Mouse (Mus musculus) midbrain, embryonic 12.5 days (tissue): ENCODE data around the gene Slc1a5. TPM values are rescaled to one million over a fixed set of nuclear protein-coding genes. Genes with fewer than 3 reads are reported as not detected.

Source experiments
- ATAC-seq: fragments of 200-750 bp; cut with Nextera tagmentation; 2 replicates; pipeline ENCODE4 v1.8.0; 2017; ENCODE audit warnings: low read depth, moderate TSS enrichment, moderate library complexity; ENCODE audit not compliant: low FRiP score
- H3K27ac ChIP-seq: fragments of 300-500 bp; sonication (generic); replicated peaks from 2 replicates; pipeline ENCODE4 v1.5.1; 2016; ENCODE audit warnings: mild to moderate bottlenecking
- H3K27me3 ChIP-seq: fragments of 300-500 bp; sonication (generic); 2 replicates; pipeline ENCODE4 v1.6.1; 2016; ENCODE audit warnings: mild to moderate bottlenecking
- H3K36me3 ChIP-seq: fragments of 300-500 bp; sonication (generic); 2 replicates; pipeline ENCODE4 v1.6.1; 2016
- H3K4me1 ChIP-seq: fragments of 300-500 bp; sonication (generic); 2 replicates; pipeline ENCODE4 v1.6.1; 2016
- H3K4me2 ChIP-seq: fragments of 300-500 bp; sonication (generic); replicated peaks from 2 replicates; pipeline ENCODE4 v1.6.1; 2016; ENCODE audit warnings: mild to moderate bottlenecking, moderate library complexity
- H3K4me3 ChIP-seq: fragments of 300-500 bp; sonication (generic); 2 replicates; pipeline ENCODE4 v1.5.1; 2016; ENCODE audit warnings: mild to moderate bottlenecking
- H3K9ac ChIP-seq: fragments of 300-500 bp; sonication (generic); replicated peaks from 2 replicates; pipeline ENCODE4 v1.6.1; 2016; ENCODE audit warnings: mild to moderate bottlenecking, moderate library complexity
- H3K9me3 ChIP-seq: fragments of 300-500 bp; sonication (generic); 2 replicates; pipeline ENCODE4 v1.6.1; 2016; ENCODE audit warnings: mild to moderate bottlenecking
- WGBS: fragments of 180-500 bp; shearing (Covaris S2); methylation state at CpG from one replicate; pipeline ENCODE4 v1.1.7; 2016; 5-methylcytosine and 5-hydroxymethylcytosine counted together
- polyA plus RNA-seq: library from polyadenylated mRNA; unstranded; fragments of >200 nt; fragmentation: Nextera tagmentation; extraction: Ambion mirVana; gene quantifications from 2 replicates; pipeline ENCODE4 v1.2.1, GENCODE M21; 2016

Gene Slc1a5
- polyA plus RNA-seq, 1 experiment from 2014 or later = 33.3 TPM

GRCm38 (mm10) chr7:16783758-16784415 lies 2.7 kb downstream of the Slc1a5 start:
- H3K27me3 ChIP-seq = peaks cover 9% of the 10 kb centered on the region; the same call in 1 of the 2 replicates
- peak overlapping the region; percentile 73 for H3K9ac ChIP-seq
- H3K4me3 ChIP-seq = peak overlapping the region; percentile 69
- no peaks in the 10 kb centered on the region for H3K36me3 ChIP-seq
- WGBS = 47% methylated on average over 17 of the region's 17 CpGs
- no peak overlapping the region for H3K27ac ChIP-seq
- peaks cover 36% of the 10 kb centered on the region for H3K4me1 ChIP-seq
- no peaks in the 10 kb centered on the region for H3K9me3 ChIP-seq
- peak overlapping the region; percentile 99 for H3K4me2 ChIP-seq
- ATAC-seq = no peak

- H3K4me3 ChIP-seq = no peak overlapping the region
- no peaks in the 10 kb centered on the region for H3K9me3 ChIP-seq
- WGBS = 68% methylated on average over 10 of the region's 10 CpGs
Observed at GRCm38 (mm10) chr7:16784498-16784976, 3.4 kb downstream of the Slc1a5 start.

GRCm38 (mm10) chr7:16785541-16786083 lies 4.5 kb downstream of the Slc1a5 start:
- Histone ChIP-seq H3K4me3 (no peak overlapping the region), H3K4me2 (no peak overlapping the region), H3K27me3 (peaks cover 9% of the 10 kb centered on the region; the same call in 1 of the 2 replicates), H3K27ac (no peak overlapping the region), H3K9me3 (no peaks in the 10 kb centered on the region), H3K4me1 (peaks cover 34% of the 10 kb centered on the region), H3K36me3 (peaks cover 12% of the 10 kb centered on the region; the same call in 1 of the 2 replicates), H3K9ac (no peak overlapping the region)
- no peak for ATAC-seq
- WGBS = 94% methylated on average over 8 of the region's 8 CpGs

More at GRCm38 (mm10) chr7:16784498-16784976, 3.4 kb downstream of the Slc1a5 start:
- Histone ChIP-seq H3K36me3 (0 out of 2 replicates have a peak, but pooled peaks cover 3% of the 10 kb centered on the region), H3K4me1 (peaks cover 36% of the 10 kb centered on the region), H3K27ac (no peak overlapping the region), H3K9ac (no peak overlapping the region), H3K4me2 (peak overlapping the region; percentile 99; the same call in 1 of the 2 replicates), H3K27me3 (peaks cover 9% of the 10 kb centered on the region; the same call in 1 of the 2 replicates)
- ATAC-seq = no peak

- no peak for ATAC-seq
- no peaks in the 10 kb centered on the region for H3K27me3 ChIP-seq
- H3K9ac ChIP-seq = no peak overlapping the region
- no peak overlapping the region for H3K4me2 ChIP-seq
- H3K27ac ChIP-seq = no peak overlapping the region
- no peaks in the 10 kb centered on the region for H3K9me3 ChIP-seq
- no peaks in the 10 kb centered on the region for H3K4me1 ChIP-seq
- 76% methylated on average over 5 of the region's 5 CpGs for WGBS
- peaks cover 36% of the 10 kb centered on the region for H3K36me3 ChIP-seq
- H3K4me3 ChIP-seq = no peak overlapping the region
Observed at GRCm38 (mm10) chr7:16792316-16792715, 11.2 kb downstream of the Slc1a5 start.

- H3K27me3 ChIP-seq = no peaks in the 10 kb centered on the region
- H3K36me3 ChIP-seq = peaks cover 45% of the 10 kb centered on the region
- no peak overlapping the region for H3K9ac ChIP-seq
- 95% methylated on average over 19 of the region's 19 CpGs for whole genome bisulfite sequencing
- no peaks in the 10 kb centered on the region for H3K4me1 ChIP-seq
- H3K27ac ChIP-seq = no peak overlapping the region
- H3K9me3 ChIP-seq = no peaks in the 10 kb centered on the region
- no peak overlapping the region for H3K4me2 ChIP-seq
- no peak overlapping the region for H3K4me3 ChIP-seq
- no peak for ATAC-seq
Observed at GRCm38 (mm10) chr7:16793010-16793725, 12.0 kb downstream of the Slc1a5 start.

GRCm38 (mm10) chr7:16794886-16795285 lies 13.7 kb downstream of the Slc1a5 start:
- ATAC-seq = no peak
- Histone ChIP-seq H3K9ac (no peak overlapping the region), H3K27ac (no peak overlapping the region), H3K4me3 (no peak overlapping the region), H3K36me3 (peaks cover 48% of the 10 kb centered on the region), H3K9me3 (no peaks in the 10 kb centered on the region), H3K4me1 (no peaks in the 10 kb centered on the region), H3K27me3 (no peaks in the 10 kb centered on the region), H3K4me2 (no peak overlapping the region)
- whole genome bisulfite sequencing = 88% methylated on average over 5 of the region's 5 CpGs

- Histone ChIP-seq H3K4me2 (no peak overlapping the region), H3K4me3 (no peak overlapping the region), H3K27me3 (no peaks in the 10 kb centered on the region), H3K36me3 (peaks cover 6% of the 10 kb centered on the region), H3K9ac (no peak overlapping the region), H3K9me3 (no peaks in the 10 kb centered on the region), H3K27ac (no peak overlapping the region), H3K4me1 (no peaks in the 10 kb centered on the region)
- ATAC-seq = 0 out of 2 replicates have a peak, but pooled peaks have one; percentile 12
- 32% methylated on average over 8 of the region's 8 CpGs for WGBS
Observed at GRCm38 (mm10) chr7:16804409-16805028, 23.4 kb downstream of the Slc1a5 start.

- no peak overlapping the region for H3K4me3 ChIP-seq
- H3K36me3 ChIP-seq = peaks cover 12% of the 10 kb centered on the region
- ATAC-seq = no peak
- H3K9me3 ChIP-seq = no peaks in the 10 kb centered on the region
- H3K4me1 ChIP-seq = peaks cover 18% of the 10 kb centered on the region
- no peak overlapping the region for H3K27ac ChIP-seq
- peaks cover 31% of the 10 kb centered on the region for H3K27me3 ChIP-seq
- H3K4me2 ChIP-seq = no peak overlapping the region
- H3K9ac ChIP-seq = no peak overlapping the region
- WGBS = 89% methylated on average over 9 of the region's 9 CpGs
Observed at GRCm38 (mm10) chr7:16807936-16808335, 26.8 kb downstream of the Slc1a5 start.

GRCm38 (mm10) chr7:16808647-16809046 lies 27.5 kb downstream of the Slc1a5 start:
- H3K4me1 ChIP-seq = peaks cover 18% of the 10 kb centered on the region
- H3K4me3 ChIP-seq = no peak overlapping the region
- H3K9me3 ChIP-seq = no peaks in the 10 kb centered on the region
- WGBS = 89% methylated on average over 9 of the region's 9 CpGs
- no peak for ATAC-seq
- peaks cover 17% of the 10 kb centered on the region for H3K36me3 ChIP-seq
- H3K4me2 ChIP-seq = no peak overlapping the region
- no peak overlapping the region for H3K9ac ChIP-seq
- H3K27me3 ChIP-seq = peaks cover 38% of the 10 kb centered on the region
- no peak overlapping the region for H3K27ac ChIP-seq

GRCm38 (mm10) chr7:16809739-16810138 lies 28.6 kb downstream of the Slc1a5 start:
- Histone ChIP-seq H3K4me3 (no peak overlapping the region), H3K36me3 (peaks cover 25% of the 10 kb centered on the region), H3K4me2 (no peak overlapping the region), H3K27me3 (peaks cover 40% of the 10 kb centered on the region), H3K9me3 (no peaks in the 10 kb centered on the region), H3K4me1 (peaks cover 28% of the 10 kb centered on the region), H3K9ac (no peak overlapping the region), H3K27ac (no peak overlapping the region)
- no peak for ATAC-seq
- WGBS = 32% methylated on average over 10 of the region's 10 CpGs

- Histone ChIP-seq H3K27me3 (peaks cover 40% of the 10 kb centered on the region), H3K9me3 (no peaks in the 10 kb centered on the region), H3K9ac (peak overlapping the region; percentile 62; the same call in 1 of the 2 replicates), H3K4me2 (peak overlapping the region; percentile 68), H3K36me3 (peaks cover 25% of the 10 kb centered on the region), H3K27ac (peak overlapping the region; percentile 80), H3K4me1 (peaks cover 35% of the 10 kb centered on the region), H3K4me3 (peak overlapping the region; percentile 45)
- no peak for ATAC-seq
- 49% methylated on average over 28 of the region's 28 CpGs for WGBS
Observed at GRCm38 (mm10) chr7:16810399-16810919, 29.3 kb downstream of the Slc1a5 start.
